Mouse (Mus musculus) heart, embryonic 11.5 days (tissue): Measurements from ENCODE around the gene Tjp2. TPM values are rescaled to one million over a fixed set of nuclear protein-coding genes. Genes with fewer than 3 reads are reported as not detected.

Experiments
- ATAC-seq: fragments of 200-750 bp; cut with Nextera tagmentation; replicated peaks from 2 replicates; pipeline ENCODE4 v1.8.0; 2017; ENCODE audit warnings: moderate library complexity; ENCODE audit not compliant: insufficient number of reproducible peaks, low FRiP score, low TSS enrichment
- H3K27ac ChIP-seq: fragments of 300-500 bp; sonication (generic); 2 replicates; pipeline ENCODE4 v1.5.1; 2014; ENCODE audit warnings: mild to moderate bottlenecking, low read depth, low read length
- H3K27me3 ChIP-seq: fragments of 300-500 bp; sonication (generic); 2 replicates; pipeline ENCODE4 v1.6.1; 2014; ENCODE audit warnings: mild to moderate bottlenecking, low read length, mixed read lengths; ENCODE audit not compliant: control insufficient read depth, insufficient read depth
- H3K36me3 ChIP-seq: fragments of 300-500 bp; sonication (generic); 2 replicates; pipeline ENCODE4 v1.6.1; 2014; ENCODE audit warnings: mild to moderate bottlenecking, low read length, moderate library complexity, mixed read lengths; ENCODE audit not compliant: control insufficient read depth, insufficient read depth
- H3K4me1 ChIP-seq: fragments of 300-500 bp; sonication (generic); 2 replicates; pipeline ENCODE4 v1.6.1; 2014; ENCODE audit warnings: low read length; ENCODE audit not compliant: control insufficient read depth, insufficient read depth
- H3K4me2 ChIP-seq: fragments of 300-500 bp; sonication (generic); 2 replicates; pipeline ENCODE4 v1.6.1; 2014; ENCODE audit warnings: mild to moderate bottlenecking, moderate library complexity
- H3K4me3 ChIP-seq: fragments of 300-500 bp; sonication (generic); 2 replicates; pipeline ENCODE4 v1.5.1; 2014; ENCODE audit warnings: low read depth, low read length
- H3K9ac ChIP-seq: fragments of 300-500 bp; sonication (generic); 2 replicates; pipeline ENCODE4 v1.6.1; 2014; ENCODE audit warnings: mild to moderate bottlenecking, low read depth, low read length, moderate library complexity
- H3K9me3 ChIP-seq: fragments of 300-500 bp; sonication (generic); replicated peaks from 2 replicates; pipeline ENCODE4 v1.6.1; 2016; ENCODE audit warnings: low read length; ENCODE audit not compliant: control insufficient read depth
- WGBS: fragments of 180-500 bp; shearing (Covaris S2); extraction: QIAGEN DNeasy Blood & Tissue Kit; methylation state at CpG from one replicate; pipeline ENCODE4 v1.1.7; 2014; ENCODE audit not compliant: insufficient replicate concordance; 5-methylcytosine and 5-hydroxymethylcytosine counted together
- polyA plus RNA-seq: library from polyadenylated mRNA; unstranded; fragments of >200 nt; fragmentation: Nextera tagmentation; extraction: Ambion mirVana; gene quantifications from 2 replicates; pipeline ENCODE4 v1.2.1, GENCODE M21; 2014

Tjp2 gene
- polyA plus RNA-seq, 1 experiment from 2014 or later = 21.3 TPM

- 61% methylated on average over 8 of the region's 8 CpGs for WGBS
- Histone ChIP-seq H3K4me1 (peaks cover 7% of the 10 kb centered on the region), H3K9me3 (no peaks in the 10 kb centered on the region), H3K4me3 (no peak overlapping the region), H3K27me3 (no peaks in the 10 kb centered on the region), H3K27ac (no peak overlapping the region), H3K9ac (no peak overlapping the region), H3K36me3 (no peaks in the 10 kb centered on the region), H3K4me2 (no peak overlapping the region)
- ATAC-seq = no peak
Observed at GRCm38 (mm10) chr19:24180415-24180814, 44.4 kb downstream of the Tjp2 start.

GRCm38 (mm10) chr19:24178086-24178485 is 46.7 kb downstream of the Tjp2 start:
- WGBS = 70% methylated on average over 2 of the region's 2 CpGs

GRCm38 (mm10) chr19:24176692-24177091 is 48.1 kb downstream of the Tjp2 start:
- no peaks in the 10 kb centered on the region for H3K36me3 ChIP-seq
- H3K27me3 ChIP-seq = no peaks in the 10 kb centered on the region
- H3K9me3 ChIP-seq = no peaks in the 10 kb centered on the region
- 79% methylated on average over 4 of the region's 4 CpGs for WGBS
- H3K9ac ChIP-seq = no peak overlapping the region
- no peak overlapping the region for H3K4me3 ChIP-seq
- H3K4me1 ChIP-seq = peaks cover 11% of the 10 kb centered on the region
- H3K4me2 ChIP-seq = no peak overlapping the region
- no peak overlapping the region for H3K27ac ChIP-seq
- no peak for ATAC-seq

More at GRCm38 (mm10) chr19:24178086-24178485, 46.7 kb downstream of the Tjp2 start:
- no peak for ATAC-seq
- Histone ChIP-seq H3K4me1 (peaks cover 10% of the 10 kb centered on the region), H3K27me3 (no peaks in the 10 kb centered on the region), H3K36me3 (no peaks in the 10 kb centered on the region), H3K4me2 (no peak overlapping the region), H3K4me3 (no peak overlapping the region), H3K27ac (no peak overlapping the region), H3K9me3 (no peaks in the 10 kb centered on the region), H3K9ac (no peak overlapping the region)

- Histone ChIP-seq H3K9ac (peak overlapping the region; percentile 89), H3K36me3 (no peaks in the 10 kb centered on the region), H3K4me2 (peak overlapping the region; percentile 76), H3K27me3 (no peaks in the 10 kb centered on the region), H3K27ac (peak overlapping the region; percentile 93), H3K4me3 (peak overlapping the region; percentile 78), H3K9me3 (no peaks in the 10 kb centered on the region), H3K4me1 (peaks cover 9% of the 10 kb centered on the region)
- WGBS = under 1% methylated on average over 13 of the region's 13 CpGs
- no peak for ATAC-seq
Observed at GRCm38 (mm10) chr19:24174896-24175295, 49.9 kb downstream of the Tjp2 start.

- Histone ChIP-seq H3K4me3 (peak overlapping the region; percentile 78), H3K27me3 (no peaks in the 10 kb centered on the region), H3K36me3 (no peaks in the 10 kb centered on the region), H3K4me1 (peaks cover 9% of the 10 kb centered on the region), H3K9me3 (no peaks in the 10 kb centered on the region), H3K27ac (peak overlapping the region; percentile 93), H3K4me2 (peak overlapping the region; percentile 76), H3K9ac (peak overlapping the region; percentile 89)
- peak; percentile 78 for ATAC-seq
- under 1% methylated on average over 101 of the region's 103 CpGs for WGBS
Observed at GRCm38 (mm10) chr19:24173608-24174523, 51.0 kb downstream of the Tjp2 start.

GRCm38 (mm10) chr19:24173020-24173419 is 51.8 kb downstream of the Tjp2 start:
- no peaks in the 10 kb centered on the region for H3K36me3 ChIP-seq
- 22% methylated on average over 6 of the region's 6 CpGs for WGBS
- H3K9me3 ChIP-seq = no peaks in the 10 kb centered on the region
- no peak for ATAC-seq
- H3K27ac ChIP-seq = no peak overlapping the region
- H3K4me2 ChIP-seq = peak overlapping the region; percentile 76
- H3K4me3 ChIP-seq = peak overlapping the region; percentile 78
- H3K4me1 ChIP-seq = peaks cover 17% of the 10 kb centered on the region
- no peaks in the 10 kb centered on the region for H3K27me3 ChIP-seq
- H3K9ac ChIP-seq = peak overlapping the region; percentile 58

GRCm38 (mm10) chr19:24168531-24168930 is 56.3 kb downstream of the Tjp2 start:
- Histone ChIP-seq H3K4me2 (peak overlapping the region; percentile 27; the same call in 1 of the 2 replicates), H3K27me3 (no peaks in the 10 kb centered on the region), H3K27ac (no peak overlapping the region), H3K4me3 (no peak overlapping the region), H3K9ac (no peak overlapping the region), H3K9me3 (no peaks in the 10 kb centered on the region), H3K36me3 (no peaks in the 10 kb centered on the region), H3K4me1 (peaks cover 37% of the 10 kb centered on the region)
- 46% methylated on average over 10 of the region's 10 CpGs for WGBS
- no peak for ATAC-seq

- peaks cover 32% of the 10 kb centered on the region for H3K4me1 ChIP-seq
- H3K9ac ChIP-seq = peak overlapping the region; percentile 56; the same call in 1 of the 2 replicates
Observed at GRCm38 (mm10) chr19:24166516-24167091, 58.2 kb downstream of the Tjp2 start.

More at GRCm38 (mm10) chr19:24166516-24167091, 58.2 kb downstream of the Tjp2 start:
- whole genome bisulfite sequencing = 10% methylated on average over 17 of the region's 17 CpGs
- Histone ChIP-seq H3K36me3 (no peaks in the 10 kb centered on the region), H3K9me3 (no peaks in the 10 kb centered on the region), H3K27ac (peak overlapping the region; percentile 46; the same call in 1 of the 2 replicates), H3K4me3 (peak overlapping the region; percentile 23), H3K4me2 (peak overlapping the region; percentile 64), H3K27me3 (no peaks in the 10 kb centered on the region)
- ATAC-seq = peak; percentile 62
